9 mouse cellular contexts compared by ENCODE assay signal in the genomic region with DNA sequence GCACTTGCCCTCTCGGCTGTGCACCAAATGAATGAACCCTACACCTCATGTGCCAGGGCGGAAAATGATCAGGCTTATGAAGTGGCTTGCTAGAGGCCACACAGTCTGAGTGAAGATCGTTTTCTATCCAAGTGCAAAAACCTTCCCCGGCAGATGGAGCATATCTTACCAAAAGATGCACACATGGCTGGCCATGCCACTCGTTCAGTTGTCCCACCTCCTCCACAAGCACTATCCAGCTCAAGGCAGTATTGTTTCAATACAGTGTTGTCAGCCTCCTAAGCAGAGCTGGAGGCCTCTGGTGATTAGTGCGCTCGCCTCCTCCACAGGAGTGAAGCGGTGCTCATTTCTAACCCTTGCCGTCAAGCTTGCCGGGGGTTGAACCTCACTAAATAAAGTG.
DNase-seq lines count a peak whose midpoint lies in the region; ATAC-seq lines count a peak whose summit lies in the region.
"Had no signal": no experiment of that assay in that cellular context is flagged by ENCODE, and none has a peak within 500 bp of the region (broad histone marks: within the 10 kb centered on the region; RNA-seq: fewer than 3 reads in every experiment).

No protein-coding gene starts in this region.

- H3K4me3 ChIP-seq in heart, embryonic 13.5 days = peak overlapping the region; percentile 22; the same call in 1 of the 2 replicates
- H3K4me3 ChIP-seq in midbrain, embryonic 12.5 days = no peak overlapping the region
- H3K4me3 ChIP-seq in midbrain, embryonic 10.5 days = no peak overlapping the region

- no peak overlapping the region; the same call in 1 of the 2 replicates for H3K27ac ChIP-seq in heart, embryonic 13.5 days (replicated peaks)
- H3K27ac ChIP-seq in midbrain, embryonic 12.5 days (replicated peaks) = peak overlapping the region; percentile 8
- H3K27ac ChIP-seq in midbrain, embryonic 10.5 days (replicated peaks) = no peak overlapping the region

- DNase-seq in heart, postnatal 4 days = no peak
- DNase-seq in midbrain, embryonic 10.5 days (ENCODE audit: low spot score) = no peak
- peak; percentile 42 to 57 for DNase-seq in left cerebral cortex, postnatal 25 days (ENCODE audit: low spot score in 2 of 2)
- DNase-seq in right cerebral cortex, postnatal 25 days = peak; percentile 43
- DNase-seq in thymus, postnatal 10 days (ENCODE audit: low spot score in 2 of 2) = no peak
- DNase-seq in adrenal gland, postnatal 36 days = no peak

- no peaks in the 10 kb centered on the region for H3K27me3 ChIP-seq in heart, embryonic 13.5 days (replicated peaks)
- no peaks in the 10 kb centered on the region for H3K27me3 ChIP-seq in midbrain, embryonic 12.5 days
- H3K27me3 ChIP-seq in midbrain, embryonic 10.5 days (ENCODE audit: low read depth, poor library complexity, severe bottlenecking) = no peaks in the 10 kb centered on the region

- peaks cover 26% of the 10 kb centered on the region for H3K4me1 ChIP-seq in heart, embryonic 13.5 days
- peaks cover 8% of the 10 kb centered on the region; the same call in 1 of the 2 replicates for H3K4me1 ChIP-seq in midbrain, embryonic 12.5 days
- peaks cover 27% of the 10 kb centered on the region for H3K4me1 ChIP-seq in midbrain, embryonic 10.5 days

- ATAC-seq in heart, embryonic 13.5 days (ENCODE audit: extremely low read depth, insufficient number of reproducible peaks, low FRiP score, low TSS enrichment) = no peak
- no peak for ATAC-seq in midbrain, embryonic 12.5 days (ENCODE audit: low FRiP score, low read depth)
- ATAC-seq: intestine, postnatal 0 days had no signal

- peak overlapping the region; percentile 53 for H3K4me2 ChIP-seq in heart, embryonic 13.5 days
- no peak overlapping the region for H3K4me2 ChIP-seq in midbrain, embryonic 12.5 days (replicated peaks)

- peaks cover 4% of the 10 kb centered on the region for H3K9me3 ChIP-seq in heart, embryonic 13.5 days
- no peaks in the 10 kb centered on the region for H3K9me3 ChIP-seq in midbrain, embryonic 12.5 days
- H3K9me3 ChIP-seq in midbrain, embryonic 10.5 days (replicated peaks) = no peaks in the 10 kb centered on the region

- intact Hi-C loops in left cerebral cortex, postnatal 25 days (cut with DNase I) = no loop called here

- H3K36me3 ChIP-seq in heart, embryonic 13.5 days = no peaks in the 10 kb centered on the region
- H3K36me3 ChIP-seq in midbrain, embryonic 12.5 days = no peaks in the 10 kb centered on the region
- H3K36me3 ChIP-seq in midbrain, embryonic 10.5 days = no peaks in the 10 kb centered on the region

- WGBS in heart, embryonic 13.5 days = 66% methylated on average over 10 of the region's 10 CpGs
- 83% methylated on average over 10 of the region's 10 CpGs for WGBS in midbrain, embryonic 12.5 days
- WGBS in midbrain, embryonic 10.5 days = 82% methylated on average over 10 of the region's 10 CpGs

- H3K9ac ChIP-seq in heart, embryonic 13.5 days = no peak overlapping the region
- H3K9ac ChIP-seq in midbrain, embryonic 12.5 days (replicated peaks) = no peak overlapping the region

Comparison
In these comparisons a context has a peak if more than half of its experiments do, and no peak if none do; other contexts are left out.
1. DNase-seq: peak in left cerebral cortex, postnatal 25 days (2 of 2) and right cerebral cortex, postnatal 25 days (single experiment); none in heart, postnatal 4 days (single experiment), midbrain, embryonic 10.5 days (single experiment), thymus, postnatal 10 days (0 of 2) and adrenal gland, postnatal 36 days (0 of 2).